Mouse (Mus musculus) kidney, embryonic 15.5 days (tissue): ENCODE measurements around the gene Car4. TPM values are rescaled to one million over a fixed set of nuclear protein-coding genes. Genes with fewer than 3 reads are reported as not detected.

Experiments
- ATAC-seq: fragments of 200-750 bp; cut with Nextera tagmentation; replicated peaks from 2 replicates; pipeline ENCODE4 v1.8.0; 2017; ENCODE audit warnings: moderate TSS enrichment; ENCODE audit not compliant: low FRiP score
- H3K27ac ChIP-seq: fragments of 300-500 bp; sonication (generic); 2 replicates; pipeline ENCODE4 v1.5.1; 2015; ENCODE audit warnings: mild to moderate bottlenecking, inconsistent platforms
- H3K27me3 ChIP-seq: fragments of 300-500 bp; sonication (generic); 2 replicates; pipeline ENCODE4 v1.6.1; 2015; ENCODE audit warnings: inconsistent platforms
- H3K36me3 ChIP-seq: fragments of 300-500 bp; sonication (generic); 2 replicates; pipeline ENCODE4 v1.6.1; 2015; ENCODE audit warnings: inconsistent platforms
- H3K4me1 ChIP-seq: fragments of 300-500 bp; sonication (generic); 2 replicates; pipeline ENCODE4 v1.6.1; 2015; ENCODE audit warnings: inconsistent platforms
- H3K4me2 ChIP-seq: fragments of 300-500 bp; sonication (generic); 2 replicates; pipeline ENCODE4 v1.6.1; 2015; ENCODE audit warnings: moderate library complexity, mild to moderate bottlenecking, inconsistent platforms
- H3K4me3 ChIP-seq: fragments of 300-500 bp; sonication (generic); replicated peaks from 2 replicates; pipeline ENCODE4 v1.5.1; 2015; ENCODE audit warnings: mild to moderate bottlenecking, inconsistent platforms
- H3K9ac ChIP-seq: fragments of 300-500 bp; sonication (generic); 2 replicates; pipeline ENCODE4 v1.6.1; 2015; ENCODE audit warnings: mild to moderate bottlenecking, inconsistent platforms
- H3K9me3 ChIP-seq: fragments of 300-500 bp; sonication (generic); replicated peaks from 2 replicates; pipeline ENCODE4 v1.6.1; 2016; ENCODE audit warnings: inconsistent platforms
- WGBS: fragments of 180-500 bp; shearing (Covaris S2); methylation state at CpG from one replicate; pipeline ENCODE4 v1.1.7; 2015; ENCODE audit warnings: mixed read lengths; 5-methylcytosine and 5-hydroxymethylcytosine counted together
- polyA plus RNA-seq: library from polyadenylated mRNA; unstranded; fragments of >200 nt; fragmentation: Nextera tagmentation; extraction: Ambion mirVana; gene quantifications from 2 replicates; pipeline ENCODE4 v1.2.1, GENCODE M21; 2015

The Car4 gene
- polyA plus RNA-seq, 1 experiment from 2014 or later, result 71.2 TPM

- H3K9ac ChIP-seq, result no peak overlapping the region
- no peaks in the 10 kb centered on the region for H3K36me3 ChIP-seq
- no peak overlapping the region for H3K4me3 ChIP-seq
- ATAC-seq, result no peak
- H3K27ac ChIP-seq, result no peak overlapping the region
- no peaks in the 10 kb centered on the region for H3K9me3 ChIP-seq
- H3K4me2 ChIP-seq, result no peak overlapping the region
- 79% methylated on average over 3 of the region's 3 CpGs for WGBS
- no peaks in the 10 kb centered on the region for H3K4me1 ChIP-seq
- H3K27me3 ChIP-seq, result no peaks in the 10 kb centered on the region
Observed at GRCm38 (mm10) chr11:84976706-84977105, 19.1 kb downstream of the Car4 start.

- Histone ChIP-seq H3K27ac (no peak overlapping the region), H3K9ac (no peak overlapping the region), H3K27me3 (no peaks in the 10 kb centered on the region), H3K4me1 (no peaks in the 10 kb centered on the region), H3K36me3 (no peaks in the 10 kb centered on the region), H3K4me3 (no peak overlapping the region), H3K9me3 (no peaks in the 10 kb centered on the region), H3K4me2 (no peak overlapping the region)
- 81% methylated on average over 3 of the region's 3 CpGs for WGBS
- no peak for ATAC-seq
Observed at GRCm38 (mm10) chr11:84977385-84977952, 19.9 kb downstream of the Car4 start.

- WGBS, result 48% methylated on average over 2 of the region's 2 CpGs
- no peaks in the 10 kb centered on the region for H3K36me3 ChIP-seq
Observed at GRCm38 (mm10) chr11:84978113-84978512, 20.5 kb downstream of the Car4 start.

DNA sequence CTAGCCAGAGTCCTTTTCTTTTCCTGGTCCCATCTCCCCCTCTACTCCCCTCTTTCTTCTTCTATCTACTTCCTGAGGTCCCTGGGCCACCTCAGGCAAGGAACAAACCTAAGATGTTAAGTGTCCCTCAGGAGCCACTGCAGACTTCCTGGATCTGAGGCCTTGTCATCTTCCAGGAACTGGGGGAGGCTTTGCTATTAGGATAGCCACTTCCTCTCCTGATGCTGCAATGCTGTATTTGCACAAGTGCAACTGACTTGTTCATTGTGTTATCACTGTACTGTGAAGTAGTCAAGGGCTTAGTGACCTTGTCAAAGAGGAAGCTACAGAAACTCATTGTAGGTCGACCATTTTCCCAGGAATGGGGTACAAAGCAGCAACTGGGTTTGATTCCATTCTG, 21.8 kb downstream of the Car4 start:
- 41% methylated on average over 1 of the region's 1 CpGs for WGBS
- H3K4me2 ChIP-seq, result no peak overlapping the region
- no peaks in the 10 kb centered on the region for H3K9me3 ChIP-seq
- H3K36me3 ChIP-seq, result no peaks in the 10 kb centered on the region
- H3K27me3 ChIP-seq, result no peaks in the 10 kb centered on the region
- no peak overlapping the region for H3K4me3 ChIP-seq
- no peak overlapping the region for H3K27ac ChIP-seq
- H3K4me1 ChIP-seq, result no peaks in the 10 kb centered on the region
- ATAC-seq, result no peak
- H3K9ac ChIP-seq, result no peak overlapping the region

More at GRCm38 (mm10) chr11:84978113-84978512, 20.5 kb downstream of the Car4 start:
- Histone ChIP-seq H3K27ac (no peak overlapping the region), H3K9ac (no peak overlapping the region), H3K27me3 (no peaks in the 10 kb centered on the region), H3K4me3 (no peak overlapping the region), H3K4me1 (no peaks in the 10 kb centered on the region), H3K9me3 (no peaks in the 10 kb centered on the region), H3K4me2 (no peak overlapping the region)
- ATAC-seq, result no peak

- Histone ChIP-seq H3K9me3 (no peaks in the 10 kb centered on the region), H3K27ac (no peak overlapping the region), H3K9ac (no peak overlapping the region), H3K4me1 (no peaks in the 10 kb centered on the region), H3K27me3 (no peaks in the 10 kb centered on the region), H3K36me3 (peaks cover 6% of the 10 kb centered on the region; the same call in 1 of the 2 replicates), H3K4me3 (no peak overlapping the region), H3K4me2 (no peak overlapping the region)
- ATAC-seq, result no peak
- 78% methylated on average over 2 of the region's 2 CpGs for WGBS
Observed at GRCm38 (mm10) chr11:84980697-84981096, 23.1 kb downstream of the Car4 start.

GRCm38 (mm10) chr11:84985421-84985820, 27.8 kb downstream of the Car4 start:
- H3K4me2 ChIP-seq, result no peak overlapping the region
- no peak overlapping the region for H3K9ac ChIP-seq
- no peak overlapping the region for H3K4me3 ChIP-seq
- H3K27me3 ChIP-seq, result no peaks in the 10 kb centered on the region
- H3K27ac ChIP-seq, result no peak overlapping the region
- H3K4me1 ChIP-seq, result no peaks in the 10 kb centered on the region
- 80% methylated on average over 6 of the region's 6 CpGs for WGBS
- no peaks in the 10 kb centered on the region for H3K9me3 ChIP-seq
- ATAC-seq, result no peak
- peaks cover 37% of the 10 kb centered on the region for H3K36me3 ChIP-seq

DNA sequence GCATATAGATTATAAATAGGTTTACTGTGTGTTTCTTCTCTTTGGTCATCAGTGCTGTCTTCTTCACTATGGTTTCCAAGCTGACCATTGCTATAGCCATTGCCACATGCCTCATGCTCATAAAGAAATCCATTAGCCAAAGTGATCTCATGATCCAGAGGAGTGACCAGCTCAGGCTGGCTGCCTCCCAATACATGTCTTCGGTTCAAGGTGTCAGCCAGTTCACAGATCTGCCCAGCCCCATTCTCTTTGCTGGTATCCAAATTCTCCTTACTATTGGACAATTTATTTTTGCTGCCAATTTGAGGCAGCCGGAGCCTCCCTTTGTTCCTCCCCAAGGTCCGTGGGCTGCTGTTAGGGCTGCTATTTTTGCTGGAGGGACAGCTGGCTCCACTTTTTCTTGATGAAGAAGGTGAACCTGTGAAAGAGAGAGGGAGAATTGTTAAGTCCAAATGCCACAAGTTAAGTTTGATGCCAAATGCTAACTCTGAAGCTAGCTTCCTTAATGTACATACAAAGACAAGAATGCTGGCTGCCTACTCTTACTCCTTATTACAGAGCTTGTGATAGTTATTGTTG, 30.8 kb downstream of the Car4 start:
- H3K9me3 ChIP-seq, result no peaks in the 10 kb centered on the region
- H3K4me3 ChIP-seq, result no peak overlapping the region
- WGBS, result 88% methylated on average over 3 of the region's 3 CpGs
- no peak overlapping the region for H3K27ac ChIP-seq
- H3K4me1 ChIP-seq, result no peaks in the 10 kb centered on the region
- H3K9ac ChIP-seq, result no peak overlapping the region
- H3K36me3 ChIP-seq, result peaks cover 62% of the 10 kb centered on the region
- ATAC-seq, result no peak
- H3K27me3 ChIP-seq, result no peaks in the 10 kb centered on the region
- no peak overlapping the region for H3K4me2 ChIP-seq

DNA sequence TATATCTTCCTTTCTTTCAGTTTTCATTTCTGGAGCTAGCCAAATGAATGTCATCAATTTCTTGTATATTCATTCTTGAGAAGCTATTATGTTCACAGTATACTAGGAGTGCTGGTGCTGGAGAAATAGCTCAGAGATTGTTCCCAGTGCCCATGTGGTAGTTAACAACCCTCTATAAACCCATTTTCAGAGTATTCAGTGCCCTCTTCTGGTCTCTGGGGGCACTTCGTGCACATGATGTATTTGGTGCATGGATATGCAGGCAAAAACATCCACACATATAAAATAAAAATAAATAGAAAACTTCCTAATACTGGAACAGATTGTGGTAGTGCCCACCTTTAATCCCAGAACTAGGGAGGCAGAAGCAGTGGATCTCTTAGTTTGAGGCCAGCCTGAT, 35.4 kb downstream of the Car4 start:
- 84% methylated on average over 1 of the region's 1 CpGs for WGBS
- H3K4me1 ChIP-seq, result no peaks in the 10 kb centered on the region
- no peak overlapping the region for H3K27ac ChIP-seq
- no peaks in the 10 kb centered on the region for H3K9me3 ChIP-seq
- H3K9ac ChIP-seq, result no peak overlapping the region
- H3K27me3 ChIP-seq, result no peaks in the 10 kb centered on the region
- no peak for ATAC-seq
- no peak overlapping the region for H3K4me3 ChIP-seq
- peaks cover 66% of the 10 kb centered on the region for H3K36me3 ChIP-seq
- H3K4me2 ChIP-seq, result no peak overlapping the region

DNA sequence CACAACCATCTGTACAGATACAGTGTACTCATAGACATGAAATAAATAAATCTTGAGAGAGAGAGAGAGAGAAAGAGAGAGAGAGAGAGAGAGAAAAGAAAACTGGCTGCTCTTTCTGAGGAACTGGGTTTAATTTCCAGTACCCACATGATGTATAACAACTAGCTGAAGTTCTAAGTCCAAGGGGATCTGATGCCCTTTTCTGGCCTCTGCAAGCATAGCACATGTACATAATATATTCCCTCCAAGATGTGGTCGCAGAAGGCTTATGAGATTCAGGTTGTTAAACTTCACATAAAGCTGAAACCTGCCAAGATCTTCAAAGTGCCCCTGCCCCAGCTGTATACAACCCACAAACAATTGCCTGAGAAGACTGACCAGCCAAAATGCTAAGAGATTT, 37.7 kb downstream of the Car4 start:
- 96% methylated on average over 1 of the region's 1 CpGs for WGBS
- peaks cover 60% of the 10 kb centered on the region for H3K36me3 ChIP-seq
- no peaks in the 10 kb centered on the region for H3K27me3 ChIP-seq
- H3K9ac ChIP-seq, result no peak overlapping the region
- no peak overlapping the region for H3K27ac ChIP-seq
- ATAC-seq, result no peak
- no peaks in the 10 kb centered on the region for H3K4me1 ChIP-seq
- no peak overlapping the region for H3K4me2 ChIP-seq
- no peak overlapping the region for H3K4me3 ChIP-seq
- no peaks in the 10 kb centered on the region for H3K9me3 ChIP-seq

DNA sequence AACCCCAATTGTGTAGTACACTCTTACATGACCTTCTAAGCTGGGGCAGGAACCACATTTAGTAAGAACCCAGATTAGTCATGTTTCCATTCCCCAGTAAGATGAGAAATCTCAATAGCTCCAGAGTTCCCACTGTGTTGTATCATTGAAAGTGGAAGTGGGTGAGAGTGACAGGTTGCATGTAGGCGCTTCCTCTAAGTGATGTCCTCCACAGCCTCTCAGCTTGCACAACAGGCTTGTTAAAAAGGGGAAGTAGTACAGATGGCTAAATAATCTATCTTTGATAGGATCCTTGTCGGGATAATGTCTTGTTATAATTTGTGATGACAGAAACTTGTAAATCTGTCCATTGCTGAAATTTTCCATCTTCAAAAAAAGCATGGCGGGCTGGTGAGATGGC, 46.0 kb downstream of the Car4 start:
- H3K4me3 ChIP-seq, result no peak overlapping the region
- no peaks in the 10 kb centered on the region for H3K27me3 ChIP-seq
- WGBS, result 87% methylated on average over 3 of the region's 3 CpGs
- no peaks in the 10 kb centered on the region for H3K9me3 ChIP-seq
- no peaks in the 10 kb centered on the region for H3K4me1 ChIP-seq
- H3K9ac ChIP-seq, result no peak overlapping the region
- peaks cover 31% of the 10 kb centered on the region for H3K36me3 ChIP-seq
- no peak for ATAC-seq
- H3K4me2 ChIP-seq, result no peak overlapping the region
- no peak overlapping the region for H3K27ac ChIP-seq

DNA sequence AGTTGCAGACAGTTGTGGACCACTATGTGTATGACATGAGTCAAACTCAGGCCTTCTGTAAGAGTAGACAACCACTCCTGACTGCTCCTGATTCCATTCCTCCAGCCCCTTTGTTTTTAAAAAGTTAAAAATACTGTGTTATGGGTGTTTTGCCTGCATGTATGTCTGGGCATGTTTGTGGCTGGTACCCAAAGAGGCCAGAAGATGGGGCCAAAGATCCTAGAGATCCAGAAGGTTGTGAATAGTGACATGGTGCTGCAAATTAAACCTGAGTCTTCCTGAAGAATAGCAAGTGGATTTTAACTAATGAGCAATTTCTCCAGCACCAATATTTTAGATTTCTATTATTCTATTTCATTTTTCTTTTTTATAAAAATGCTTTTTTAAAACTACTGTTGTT, 55.5 kb downstream of the Car4 start:
- no peak overlapping the region for H3K9ac ChIP-seq
- ATAC-seq, result no peak
- H3K9me3 ChIP-seq, result no peaks in the 10 kb centered on the region
- H3K36me3 ChIP-seq, result peaks cover 29% of the 10 kb centered on the region
- no peak overlapping the region for H3K27ac ChIP-seq
- H3K4me3 ChIP-seq, result no peak overlapping the region
- H3K27me3 ChIP-seq, result no peaks in the 10 kb centered on the region
- H3K4me2 ChIP-seq, result no peak overlapping the region
- H3K4me1 ChIP-seq, result no peaks in the 10 kb centered on the region
